ENCODE assay signal across 7 mouse cellular contexts in genomic region chr6:29211806-29212492, GRCm38 (mm10). TPM values are rescaled to one million over a fixed set of nuclear protein-coding genes. Genes with fewer than 3 reads are reported as not detected.
DNase-seq lines count a peak whose midpoint lies in the region; ATAC-seq and TF ChIP-seq lines count a peak whose summit lies in the region.

No protein-coding gene starts in this region.

- H3K27me3 ChIP-seq in intestine, embryonic 14.5 days (replicated peaks; ENCODE audit: control insufficient read depth, insufficient read depth, low read length): peaks cover 15% of the 10 kb centered on the region
- peaks cover 10% of the 10 kb centered on the region; the same call in 1 of the 2 replicates for H3K27me3 ChIP-seq in midbrain, embryonic 11.5 days (ENCODE audit: control insufficient read depth, insufficient read depth, low read length)

- H3K4me1 ChIP-seq in cortical plate, adult 2 months (ENCODE audit: control insufficient read depth, insufficient read depth, low read length): peaks cover 3% of the 10 kb centered on the region; the same call in 1 of the 2 replicates
- H3K4me1 ChIP-seq in intestine, embryonic 14.5 days (replicated peaks; ENCODE audit: control insufficient read depth, insufficient read depth, low read length): peaks cover 33% of the 10 kb centered on the region
- peaks cover 31% of the 10 kb centered on the region for H3K4me1 ChIP-seq in midbrain, embryonic 11.5 days (ENCODE audit: control insufficient read depth, insufficient read depth, low read length)

- peak overlapping the region; percentile 75 for H3K4me2 ChIP-seq in intestine, embryonic 14.5 days (ENCODE audit: low read length)
- peak overlapping the region; percentile 90 for H3K4me2 ChIP-seq in midbrain, embryonic 11.5 days

- peak overlapping the region; percentile 89 for H3K4me3 ChIP-seq in cortical plate, adult 2 months (ENCODE audit: insufficient read depth, low read length)
- H3K4me3 ChIP-seq in intestine, embryonic 14.5 days (ENCODE audit: low read depth, low read length): peak overlapping the region; percentile 67
- H3K4me3 ChIP-seq in midbrain, embryonic 11.5 days (ENCODE audit: low read depth, low read length): peak overlapping the region; percentile 62

- intact Hi-C loops in gastrocnemius, postnatal 14 days (cut with DNase I; ENCODE audit: low total_unique reads): no loop called here
- intact Hi-C loops in left cerebral cortex, postnatal 4 days (cut with DNase I): no loop called here

- no peaks in the 10 kb centered on the region for H3K9me3 ChIP-seq in intestine, embryonic 14.5 days (ENCODE audit: control insufficient read depth, low read length)
- H3K9me3 ChIP-seq in midbrain, embryonic 11.5 days (ENCODE audit: control insufficient read depth, low read length): no peaks in the 10 kb centered on the region

- TF ChIP-seq POLR2A in cortical plate, adult 2 months (IDR thresholded peaks at IDR 0.05; ENCODE audit: extremely low read depth, insufficient read depth, low read length): 0 out of 2 replicates have a peak, but pooled peaks have one; percentile 19

- ATAC-seq in intestine, embryonic 14.5 days (replicated peaks; ENCODE audit: low FRiP score, low TSS enrichment, low read depth): peak; percentile 78
- ATAC-seq in midbrain, embryonic 11.5 days (ENCODE audit: low FRiP score): peak; percentile 78

- TF ChIP-seq CTCF in cortical plate, adult 2 months (IDR thresholded peaks at IDR 0.05; ENCODE audit: extremely low read depth, insufficient read depth, low read length): no peak

- WGBS in intestine, embryonic 14.5 days: under 1% methylated on average over 46 of the region's 66 CpGs
- WGBS in midbrain, embryonic 11.5 days: 0% methylated on average over 56 of the region's 66 CpGs

- H3K27ac ChIP-seq in cortical plate, adult 2 months (ENCODE audit: insufficient read depth, low read length): peak overlapping the region; percentile 9; the same call in 1 of the 2 replicates
- H3K27ac ChIP-seq in intestine, embryonic 14.5 days (ENCODE audit: low read depth): peak overlapping the region; percentile 64; the same call in 1 of the 2 replicates
- H3K27ac ChIP-seq in midbrain, embryonic 11.5 days (ENCODE audit: low read depth, low read length): peak overlapping the region; percentile 61

- peak; percentile 90 to 94 for DNase-seq in adrenal gland, adult (ENCODE audit: inconsistent age in 2 of 2, low spot score in 1 of 2)
- peak; percentile 82 for DNase-seq in gastrocnemius, postnatal 14 days
- DNase-seq in intestine, embryonic 14.5 days (ENCODE audit: low spot score): peak; percentile 87
- peak; percentile 83 for DNase-seq in left cerebral cortex, postnatal 4 days
- DNase-seq in midbrain, embryonic 11.5 days (ENCODE audit: low spot score, missing footprints): peak; percentile 97
- peak; percentile 75 for DNase-seq in right cerebral cortex, postnatal 4 days

- H3K9ac ChIP-seq in intestine, embryonic 14.5 days (ENCODE audit: low read length): peak overlapping the region; percentile 66
- H3K9ac ChIP-seq in midbrain, embryonic 11.5 days (ENCODE audit: low read length): peak overlapping the region; percentile 75

- H3K36me3 ChIP-seq in intestine, embryonic 14.5 days (ENCODE audit: control insufficient read depth, insufficient read depth, low read length): peaks cover 4% of the 10 kb centered on the region; the same call in 1 of the 2 replicates
- no peaks in the 10 kb centered on the region for H3K36me3 ChIP-seq in midbrain, embryonic 11.5 days (ENCODE audit: control insufficient read depth, insufficient read depth, low read length)

RNA-seq across cellular contexts. Expression of gene Impdh1, which starts 4.2 kb away (rescaled TPM):
- 64.4 and 65.6 TPM in 2 replicates for polyA plus RNA-seq in cortical plate, adult 2 months (2012; rRNA removed)
- total RNA-seq in gastrocnemius, postnatal 14 days (2021): 10 to 100 TPM; 20.2 to 23.8 TPM
- 47.5 and 48.1 TPM in 2 replicates for polyA plus RNA-seq in intestine, embryonic 14.5 days (2014; fragmentation: Nextera tagmentation; extraction: Ambion mirVana)
- 10 to 100 TPM; 92.7 to 96.6 TPM for total RNA-seq in left cerebral cortex, postnatal 4 days (2021)
- 36.9 and 42.0 TPM in 2 replicates for polyA plus RNA-seq in midbrain, embryonic 11.5 days (2014; fragmentation: Nextera tagmentation; extraction: Ambion mirVana)

RNA-seq across cellular contexts. Expression of gene Prrt4, which starts 32.6 kb away (rescaled TPM):
- 2.6 and 3.2 TPM in 2 replicates for polyA plus RNA-seq in cortical plate, adult 2 months (2012; rRNA removed)
- under 1 TPM; 0.64 to 0.88 TPM for total RNA-seq in gastrocnemius, postnatal 14 days (2021)
- 0.52 and 0.78 TPM in 2 replicates for polyA plus RNA-seq in intestine, embryonic 14.5 days (2014; fragmentation: Nextera tagmentation; extraction: Ambion mirVana)
- total RNA-seq in left cerebral cortex, postnatal 4 days (2021): 10 to 100 TPM; 15.1 to 19.1 TPM
- 0.53 and 0.58 TPM in 2 replicates for polyA plus RNA-seq in midbrain, embryonic 11.5 days (2014; fragmentation: Nextera tagmentation; extraction: Ambion mirVana)

RNA-seq across cellular contexts. Expression of gene Rbm28, which starts 47.1 kb away (rescaled TPM):
- 55.8 and 57.5 TPM in 2 replicates for polyA plus RNA-seq in cortical plate, adult 2 months (2012; rRNA removed)
- 10 to 100 TPM; 13.6 to 13.8 TPM for total RNA-seq in gastrocnemius, postnatal 14 days (2021)
- polyA plus RNA-seq in intestine, embryonic 14.5 days (2014; fragmentation: Nextera tagmentation; extraction: Ambion mirVana): 44.6 and 49.7 TPM in 2 replicates
- 10 to 100 TPM; 44.5 to 51.7 TPM for total RNA-seq in left cerebral cortex, postnatal 4 days (2021)
- polyA plus RNA-seq in midbrain, embryonic 11.5 days (2014; fragmentation: Nextera tagmentation; extraction: Ambion mirVana): 60.5 and 64.4 TPM in 2 replicates

Comparison
In these comparisons a context has a peak if more than half of its experiments do, and no peak if none do; other contexts are left out.
1. Peak in every context shown above with its lines: DNase-seq, ATAC-seq, H3K4me3 ChIP-seq and H3K27ac ChIP-seq.
2. H3K27ac ChIP-seq: peak in every context shown above with its lines; median percentile 64 in intestine, embryonic 14.5 days; 61 in midbrain, embryonic 11.5 days; 9 in cortical plate, adult 2 months.